Comparison of ENCODE assay signal across 21 mouse cellular contexts in genomic region chr9:61633936-61634335, GRCm38 (mm10).
DNase-seq lines count a peak whose midpoint lies in the region; ATAC-seq lines count a peak whose summit lies in the region.
"Had no signal": no experiment of that assay in that cellular context is flagged by ENCODE, and none has a peak within 500 bp of the region (broad histone marks: within the 10 kb centered on the region; RNA-seq: fewer than 3 reads in every experiment).

No protein-coding gene starts in this region.

- WGBS in forebrain, embryonic 11.5 days = 36% methylated on average over 9 of the region's 9 CpGs
- 14% methylated on average over 9 of the region's 9 CpGs for whole genome bisulfite sequencing in forebrain, embryonic 15.5 days
- WGBS in midbrain, embryonic 14.5 days = 82% methylated on average over 9 of the region's 9 CpGs
- 72% methylated on average over 9 of the region's 9 CpGs for WGBS in midbrain, embryonic 15.5 days
- 62% methylated on average over 9 of the region's 9 CpGs for WGBS in embryonic facial prominence, embryonic 14.5 days

- H3K4me1 ChIP-seq in forebrain, embryonic 11.5 days (replicated peaks; ENCODE audit: control insufficient read depth, insufficient read depth, low read length) = peaks cover 8% of the 10 kb centered on the region; the same call in 1 of the 2 replicates
- peaks cover 8% of the 10 kb centered on the region for H3K4me1 ChIP-seq in forebrain, embryonic 15.5 days
- peaks cover 7% of the 10 kb centered on the region; the same call in 1 of the 2 replicates for H3K4me1 ChIP-seq in midbrain, embryonic 14.5 days (ENCODE audit: control insufficient read depth, insufficient read depth, low read length)
- H3K4me1 ChIP-seq in midbrain, embryonic 15.5 days = no peaks in the 10 kb centered on the region; the same call in 1 of the 2 replicates
- H3K4me1 ChIP-seq in embryonic facial prominence, embryonic 14.5 days (ENCODE audit: control insufficient read depth, insufficient read depth, low read length) = no peaks in the 10 kb centered on the region
- H3K4me1 ChIP-seq: liver, embryonic 13.5 days had no signal

- H3K36me3 ChIP-seq in forebrain, embryonic 11.5 days (ENCODE audit: control insufficient read depth, insufficient read depth, low read length) = no peaks in the 10 kb centered on the region
- H3K36me3 ChIP-seq in forebrain, embryonic 15.5 days = no peaks in the 10 kb centered on the region
- H3K36me3 ChIP-seq in midbrain, embryonic 14.5 days (ENCODE audit: control insufficient read depth, insufficient read depth, low read length) = no peaks in the 10 kb centered on the region
- no peaks in the 10 kb centered on the region for H3K36me3 ChIP-seq in midbrain, embryonic 15.5 days (replicated peaks)
- H3K36me3 ChIP-seq in embryonic facial prominence, embryonic 14.5 days (ENCODE audit: control insufficient read depth, insufficient read depth, low read length) = no peaks in the 10 kb centered on the region
- H3K36me3 ChIP-seq: G1E; heart, embryonic 15.5 days; limb, embryonic 13.5 days; liver, embryonic 13.5 days had no signal

- H3K27me3 ChIP-seq in forebrain, embryonic 11.5 days (ENCODE audit: control insufficient read depth, insufficient read depth, low read length) = no peaks in the 10 kb centered on the region
- H3K27me3 ChIP-seq in forebrain, embryonic 15.5 days = no peaks in the 10 kb centered on the region
- no peaks in the 10 kb centered on the region for H3K27me3 ChIP-seq in midbrain, embryonic 14.5 days (ENCODE audit: control insufficient read depth, insufficient read depth, low read length)
- no peaks in the 10 kb centered on the region for H3K27me3 ChIP-seq in midbrain, embryonic 15.5 days (replicated peaks)
- no peaks in the 10 kb centered on the region; the same call in 1 of the 2 replicates for H3K27me3 ChIP-seq in embryonic facial prominence, embryonic 14.5 days (replicated peaks; ENCODE audit: control insufficient read depth, insufficient read depth, low read length)

- H3K27ac ChIP-seq in forebrain, embryonic 11.5 days (ENCODE audit: low read depth, low read length) = no peak overlapping the region
- no peak overlapping the region for H3K27ac ChIP-seq in forebrain, embryonic 15.5 days (replicated peaks)
- H3K27ac ChIP-seq in midbrain, embryonic 14.5 days (replicated peaks; ENCODE audit: low read depth, low read length) = no peak overlapping the region
- H3K27ac ChIP-seq in midbrain, embryonic 15.5 days = no peak overlapping the region
- no peak overlapping the region for H3K27ac ChIP-seq in embryonic facial prominence, embryonic 14.5 days (replicated peaks; ENCODE audit: low read depth, low read length)
- H3K27ac ChIP-seq: heart, embryonic 15.5 days; limb, embryonic 13.5 days; liver, embryonic 13.5 days; stomach, postnatal 0 days had no signal

- no peaks in the 10 kb centered on the region for H3K9me3 ChIP-seq in forebrain, embryonic 11.5 days (ENCODE audit: control insufficient read depth, low read length)
- H3K9me3 ChIP-seq in forebrain, embryonic 15.5 days = no peaks in the 10 kb centered on the region
- no peaks in the 10 kb centered on the region for H3K9me3 ChIP-seq in midbrain, embryonic 14.5 days (ENCODE audit: control insufficient read depth, low read length)
- no peaks in the 10 kb centered on the region for H3K9me3 ChIP-seq in midbrain, embryonic 15.5 days
- no peaks in the 10 kb centered on the region for H3K9me3 ChIP-seq in embryonic facial prominence, embryonic 14.5 days (ENCODE audit: control insufficient read depth, low read length)
- H3K9me3 ChIP-seq: G1E; heart, embryonic 15.5 days; limb, embryonic 13.5 days; liver, embryonic 13.5 days had no signal

- peak; percentile 71 for DNase-seq in forebrain, embryonic 11.5 days (ENCODE audit: low spot score)
- peak; percentile 23 for DNase-seq in midbrain, embryonic 14.5 days
- peak; percentile 61 for DNase-seq in embryonic facial prominence, embryonic 14.5 days (ENCODE audit: low spot score)
- peak; percentile 87 for DNase-seq in retina, postnatal 1 day
- DNase-seq in embryo, embryonic 11 days = no peak
- DNase-seq: adrenal gland, postnatal 25 days; cerebellum, adult 18-20 months; gastrocnemius, postnatal 25 days; heart, postnatal 4 days; kidney, adult 9 months; layer of hippocampus, postnatal 36 days; liver, embryonic 13.5 days; lung, embryonic 14.5 days; lung, postnatal 36 days; right cerebral cortex, postnatal 4 days had no signal

- H3K4me3 ChIP-seq in forebrain, embryonic 11.5 days (ENCODE audit: low read depth, low read length) = no peak overlapping the region
- no peak overlapping the region for H3K4me3 ChIP-seq in forebrain, embryonic 15.5 days
- H3K4me3 ChIP-seq in midbrain, embryonic 14.5 days (replicated peaks; ENCODE audit: low read depth, low read length) = no peak overlapping the region
- H3K4me3 ChIP-seq in midbrain, embryonic 15.5 days = no peak overlapping the region
- no peak overlapping the region for H3K4me3 ChIP-seq in embryonic facial prominence, embryonic 14.5 days (ENCODE audit: low read depth, low read length)
- H3K4me3 ChIP-seq: heart, embryonic 15.5 days; limb, embryonic 13.5 days; liver, embryonic 13.5 days had no signal

- ATAC-seq in forebrain, embryonic 11.5 days (replicated peaks; ENCODE audit: low FRiP score) = no peak
- ATAC-seq in forebrain, embryonic 15.5 days (replicated peaks) = no peak
- ATAC-seq in midbrain, embryonic 14.5 days (ENCODE audit: low FRiP score, low TSS enrichment) = no peak
- ATAC-seq in midbrain, embryonic 15.5 days (replicated peaks) = no peak
- ATAC-seq in embryonic facial prominence, embryonic 14.5 days (ENCODE audit: low read depth) = no peak; the same call in 1 of the 2 replicates

- no peak overlapping the region for H3K9ac ChIP-seq in forebrain, embryonic 11.5 days (ENCODE audit: low read length)
- H3K9ac ChIP-seq in forebrain, embryonic 15.5 days (replicated peaks) = no peak overlapping the region
- H3K9ac ChIP-seq in midbrain, embryonic 14.5 days (replicated peaks; ENCODE audit: low read length) = no peak overlapping the region
- no peak overlapping the region for H3K9ac ChIP-seq in midbrain, embryonic 15.5 days
- H3K9ac ChIP-seq in embryonic facial prominence, embryonic 14.5 days (ENCODE audit: low read depth, low read length) = no peak overlapping the region
- H3K9ac ChIP-seq: heart, embryonic 15.5 days; limb, embryonic 13.5 days; liver, embryonic 13.5 days; lung, embryonic 14.5 days had no signal

- no peak overlapping the region for H3K4me2 ChIP-seq in forebrain, embryonic 11.5 days (ENCODE audit: low read depth, low read length, severe bottlenecking)
- no peak overlapping the region for H3K4me2 ChIP-seq in forebrain, embryonic 15.5 days (replicated peaks)
- H3K4me2 ChIP-seq in midbrain, embryonic 14.5 days (ENCODE audit: low read length) = no peak overlapping the region
- no peak overlapping the region for H3K4me2 ChIP-seq in midbrain, embryonic 15.5 days
- no peak overlapping the region for H3K4me2 ChIP-seq in embryonic facial prominence, embryonic 14.5 days (ENCODE audit: low read depth, low read length)
- H3K4me2 ChIP-seq: heart, embryonic 15.5 days; limb, embryonic 13.5 days; liver, embryonic 13.5 days; lung, embryonic 14.5 days had no signal
